Mouse (Mus musculus) thymus, adult 2 months (tissue): ENCODE results near the gene Meis1. TPM values are rescaled to one million over a fixed set of nuclear protein-coding genes. Genes with fewer than 3 reads are reported as not detected.

Experiments
- DNase-seq: peaks from one replicate; pipeline ENCODE4 v3.0.0; 2021
- H3K27ac ChIP-seq: fragments of 200-500 bp; 2 replicates; pipeline ENCODE4 v1.5.1; 2012; ENCODE audit warnings: low read length, control low read depth; ENCODE audit not compliant: control insufficient read depth, insufficient read depth
- H3K27me3 ChIP-seq: fragments of 200-500 bp; 2 replicates; pipeline ENCODE4 v1.6.1; 2012; ENCODE audit warnings: mild to moderate bottlenecking, low read length, moderate library complexity, mixed read lengths; ENCODE audit not compliant: control insufficient read depth, insufficient read depth
- H3K36me3 ChIP-seq: fragments of 200-500 bp; 2 replicates; pipeline ENCODE4 v1.6.1; 2012; ENCODE audit warnings: mild to moderate bottlenecking, low read length, moderate library complexity; ENCODE audit not compliant: control insufficient read depth, insufficient read depth
- H3K4me1 ChIP-seq: fragments of 200-500 bp; replicated peaks from 2 replicates; pipeline ENCODE4 v1.6.1; 2012; ENCODE audit warnings: low read length; ENCODE audit not compliant: control insufficient read depth, insufficient read depth
- H3K4me3 ChIP-seq: fragments of 200-500 bp; 2 replicates; pipeline ENCODE4 v1.5.1; 2012; ENCODE audit warnings: mild to moderate bottlenecking, low read length, control low read depth, moderate library complexity; ENCODE audit not compliant: control insufficient read depth, insufficient read depth
- CTCF ChIP-seq: fragments of 200-500 bp; IDR thresholded peaks from 2 replicates; pipeline ENCODE4 v1.5.1; 2012; ENCODE audit warnings: mild to moderate bottlenecking, control low read depth, low read length, moderate library complexity, borderline replicate concordance; ENCODE audit not compliant: control insufficient read depth, poor library complexity, insufficient read depth; ENCODE audit errors: extremely low read depth
- POLR2A ChIP-seq: fragments of 200-500 bp; IDR thresholded peaks from 2 replicates; pipeline ENCODE4 v1.6.1; 2012; ENCODE audit warnings: mild to moderate bottlenecking, low read length, control low read depth, moderate library complexity; ENCODE audit not compliant: control insufficient read depth, poor library complexity, insufficient read depth; ENCODE audit errors: extremely low read depth
- WGBS: fragments of 180-500 bp; shearing (Covaris S2); methylation state at CpG from one replicate; pipeline ENCODE4 v1.1.7; 2018; 5-methylcytosine and 5-hydroxymethylcytosine counted together
- polyA plus RNA-seq: library from polyadenylated mRNA; depleted of rRNA; stranded (reverse); fragments of >200 nt; gene quantifications from 2 replicates; pipeline ENCODE4 v1.2.3, GENCODE M21; 2012

Gene Meis1
- polyA plus RNA-seq, 1 experiment: 6.6 TPM

DNA sequence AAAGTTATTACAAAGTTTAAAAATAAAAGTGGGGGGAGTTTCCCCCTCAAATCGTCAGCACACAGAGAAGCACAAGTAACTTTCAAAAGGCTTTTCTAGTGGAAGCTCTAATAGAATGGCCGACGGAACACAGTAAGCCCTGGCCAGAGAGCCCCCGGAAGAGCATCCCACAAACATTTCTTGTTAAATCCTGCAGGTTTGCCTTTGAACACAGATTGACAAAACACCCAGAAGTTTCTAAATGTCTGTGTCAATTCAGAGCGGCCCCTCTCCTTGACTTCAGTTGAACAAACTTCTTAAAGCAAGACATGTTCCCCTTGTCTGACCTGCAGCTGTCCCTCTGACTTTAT lies 3.4 kb downstream of the Meis1 start:
- Histone ChIP-seq H3K27me3 (peaks cover 14% of the 10 kb centered on the region; the same call in 1 of the 2 replicates), H3K36me3 (no peaks in the 10 kb centered on the region), H3K27ac (no peak overlapping the region; the same call in 1 of the 2 replicates), H3K4me3 (no peak overlapping the region), H3K4me1 (no peaks in the 10 kb centered on the region)
- DNase-seq: no peak
- WGBS: 6% methylated on average over 5 of the region's 5 CpGs
- TF ChIP-seq CTCF (no peak), POLR2A (no peak)

DNA sequence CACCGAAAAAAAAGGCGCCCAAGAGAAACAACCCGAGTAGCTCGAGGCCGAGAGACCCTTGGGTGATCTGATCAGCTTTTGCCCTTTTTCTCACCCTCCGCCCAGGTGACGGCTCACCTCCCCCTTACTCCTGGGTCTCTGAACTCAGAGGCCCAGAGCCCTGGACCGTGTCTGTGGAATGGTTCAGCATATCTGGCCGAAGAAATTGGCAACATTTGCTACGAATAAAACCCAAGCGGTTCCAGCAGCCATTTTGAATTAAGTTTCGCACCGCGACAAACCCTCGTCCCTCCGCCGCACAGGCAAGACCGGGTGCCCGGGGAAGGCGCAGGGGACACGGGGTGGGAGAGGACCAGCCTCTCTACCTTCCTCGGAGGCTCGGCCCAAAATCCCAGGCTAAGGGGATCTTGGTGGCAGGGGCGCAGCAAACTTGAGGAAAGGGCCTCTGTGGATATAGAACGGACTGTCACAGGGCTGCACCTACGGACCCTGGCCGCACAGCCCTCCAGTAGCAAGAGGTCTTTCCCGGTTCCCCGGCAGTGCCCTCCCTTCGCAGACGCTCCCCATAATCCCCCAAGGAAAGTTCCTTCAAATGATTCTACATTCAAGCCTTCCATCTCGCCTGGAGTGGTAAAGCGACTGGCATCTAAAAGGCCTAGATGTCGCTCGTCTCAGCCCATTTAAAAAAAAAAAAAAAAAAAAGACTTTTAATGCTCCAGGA lies 4.2 kb downstream of the Meis1 start:
- no peak for DNase-seq
- no peaks in the 10 kb centered on the region for H3K4me1 ChIP-seq
- H3K27ac ChIP-seq: peak overlapping the region; percentile 30; the same call in 1 of the 2 replicates
- 5% methylated on average over 35 of the region's 35 CpGs for WGBS
- TF ChIP-seq CTCF (no peak), POLR2A (no peak)
- peak overlapping the region; percentile 2; the same call in 1 of the 2 replicates for H3K4me3 ChIP-seq
- peaks cover 12% of the 10 kb centered on the region; the same call in 1 of the 2 replicates for H3K27me3 ChIP-seq
- no peaks in the 10 kb centered on the region for H3K36me3 ChIP-seq

GRCm38 (mm10) chr11:19014113-19014440 lies 4.7 kb downstream of the Meis1 start:
- no peak for TF ChIP-seq POLR2A
- TF ChIP-seq CTCF: no peak
- peaks cover 12% of the 10 kb centered on the region; the same call in 1 of the 2 replicates for H3K27me3 ChIP-seq
- H3K27ac ChIP-seq: peak overlapping the region; percentile 30; the same call in 1 of the 2 replicates
- no peak overlapping the region; the same call in 1 of the 2 replicates for H3K4me3 ChIP-seq
- H3K4me1 ChIP-seq: no peaks in the 10 kb centered on the region
- no peaks in the 10 kb centered on the region for H3K36me3 ChIP-seq
- WGBS: 22% methylated on average over 12 of the region's 12 CpGs
- DNase-seq: no peak

- Histone ChIP-seq H3K27me3 (peaks cover 12% of the 10 kb centered on the region; the same call in 1 of the 2 replicates), H3K27ac (peak overlapping the region; percentile 34; the same call in 1 of the 2 replicates), H3K4me1 (no peaks in the 10 kb centered on the region), H3K4me3 (no peak overlapping the region), H3K36me3 (no peaks in the 10 kb centered on the region)
- WGBS: 55% methylated on average over 25 of the region's 25 CpGs
- no peak for DNase-seq
- TF ChIP-seq CTCF: no peak
- TF ChIP-seq POLR2A: no peak
Measured at GRCm38 (mm10) chr11:19013141-19014112, 5.4 kb downstream of the Meis1 start.

DNA sequence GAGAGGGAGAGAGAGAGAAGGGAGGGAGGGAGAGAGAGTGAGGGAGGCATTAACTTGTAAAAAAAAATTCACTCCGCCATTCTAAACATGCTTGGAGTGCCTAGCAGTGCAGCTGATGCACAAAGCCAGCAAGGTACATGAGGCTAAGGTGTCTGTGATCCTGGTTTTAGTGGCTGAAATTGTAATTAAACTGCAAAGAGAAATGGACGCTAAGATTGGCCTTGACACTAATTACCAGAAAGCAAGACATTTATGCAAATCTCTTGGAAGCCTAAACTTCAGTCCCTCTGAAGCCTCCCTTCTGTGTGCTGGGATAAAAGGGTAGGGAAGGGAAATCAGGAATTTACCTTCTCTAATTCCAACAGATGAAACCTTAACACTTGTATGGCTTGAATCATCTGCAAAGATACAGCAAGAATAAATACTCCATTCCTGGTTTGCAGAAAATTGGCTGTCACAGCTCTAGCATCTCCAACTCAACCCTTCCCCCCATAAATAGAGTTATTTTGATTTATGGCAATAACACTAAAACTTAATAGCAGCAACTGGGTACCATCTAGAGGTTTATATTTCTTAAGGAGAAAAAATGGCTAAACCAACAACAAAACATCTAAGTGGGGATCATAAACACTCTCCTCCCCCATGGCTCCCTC lies 6.2 kb downstream of the Meis1 start:
- DNase-seq: no peak
- Histone ChIP-seq H3K4me1 (no peaks in the 10 kb centered on the region), H3K27ac (no peak overlapping the region), H3K4me3 (no peak overlapping the region), H3K27me3 (peaks cover 10% of the 10 kb centered on the region; the same call in 1 of the 2 replicates), H3K36me3 (no peaks in the 10 kb centered on the region)
- no peak for TF ChIP-seq CTCF
- no peak for TF ChIP-seq POLR2A
- 84% methylated on average over 2 of the region's 2 CpGs for WGBS

GRCm38 (mm10) chr11:19012001-19012400 lies 6.8 kb downstream of the Meis1 start:
- DNase-seq: no peak
- TF ChIP-seq POLR2A (no peak), CTCF (no peak)
- Histone ChIP-seq H3K4me3 (no peak overlapping the region), H3K36me3 (no peaks in the 10 kb centered on the region), H3K27me3 (peaks cover 10% of the 10 kb centered on the region; the same call in 1 of the 2 replicates), H3K27ac (no peak overlapping the region), H3K4me1 (no peaks in the 10 kb centered on the region)
- 80% methylated on average over 2 of the region's 2 CpGs for WGBS
